Mouse (Mus musculus) ES-Bruce4 (cell line): Measurements from ENCODE around the gene Fbn1. TPM values are rescaled to one million over a fixed set of nuclear protein-coding genes. Genes with fewer than 3 reads are reported as not detected.

Experiments
- H3K27ac ChIP-seq: 2 replicates; pipeline ENCODE4 v1.5.1; 2012; ENCODE audit warnings: low read length, inconsistent platforms; ENCODE audit not compliant: insufficient read depth
- H3K27me3 ChIP-seq: 2 replicates; pipeline ENCODE4 v1.6.1; 2012; ENCODE audit warnings: mild to moderate bottlenecking, low read length, inconsistent platforms; ENCODE audit not compliant: control insufficient read depth, poor library complexity, insufficient read depth, severe bottlenecking
- H3K36me3 ChIP-seq: 2 replicates; pipeline ENCODE4 v1.6.1; 2012; ENCODE audit warnings: inconsistent platforms, mild to moderate bottlenecking, low read length, moderate library complexity; ENCODE audit not compliant: control insufficient read depth, poor library complexity, insufficient read depth, severe bottlenecking
- H3K4me1 ChIP-seq: one replicate; pipeline ENCODE4 v1.8.1; 2011; ENCODE audit warnings: low read length; ENCODE audit not compliant: control insufficient read depth, insufficient read depth
- H3K4me3 ChIP-seq: 2 replicates; pipeline ENCODE4 v1.5.1; 2011; ENCODE audit warnings: low read depth, mild to moderate bottlenecking, low read length
- H3K9ac ChIP-seq: 2 replicates; pipeline ENCODE4 v1.6.1; 2012; ENCODE audit warnings: low read depth, mild to moderate bottlenecking, inconsistent platforms; ENCODE audit not compliant: poor library complexity, severe bottlenecking
- H3K9me3 ChIP-seq: replicated peaks from 2 replicates; pipeline ENCODE4 v1.6.1; 2012; ENCODE audit warnings: mild to moderate bottlenecking, low read length, inconsistent platforms; ENCODE audit not compliant: control insufficient read depth, poor library complexity, insufficient read depth, severe bottlenecking
- CTCF ChIP-seq: IDR thresholded peaks from one replicate; pipeline ENCODE4 v1.8.1; 2011; ENCODE audit warnings: low read depth, low read length
- EP300 ChIP-seq: IDR thresholded peaks from 2 replicates; pipeline ENCODE4 v1.6.1; 2011; ENCODE audit warnings: low read depth, low read length; ENCODE audit not compliant: insufficient read depth
- POLR2A ChIP-seq: IDR thresholded peaks from one replicate; pipeline ENCODE4 v1.8.1; 2011; ENCODE audit warnings: low read length; ENCODE audit not compliant: insufficient read depth
- polyA plus RNA-seq: library from polyadenylated mRNA; stranded (reverse); fragments of >200 nt; gene quantifications from 2 replicates; pipeline ENCODE4 v1.2.4, GENCODE M21; 2011; ENCODE audit warnings: low read depth; ENCODE audit not compliant: missing spikeins, insufficient read depth, insufficient read length

The Fbn1 gene
- polyA plus RNA-seq, 1 experiment: 2.4 TPM

GRCm38 (mm10) chr2:125447274-125447898, 60.4 kb downstream of the Fbn1 start:
- H3K27ac ChIP-seq: no peak overlapping the region
- H3K4me3 ChIP-seq: no peak overlapping the region
- H3K4me1 ChIP-seq: no peaks in the 10 kb centered on the region
- no peak overlapping the region for H3K9ac ChIP-seq
- no peaks in the 10 kb centered on the region for H3K9me3 ChIP-seq
- no peaks in the 10 kb centered on the region for H3K27me3 ChIP-seq
- TF ChIP-seq EP300 (no peak), POLR2A (no peak), CTCF (no peak)
- H3K36me3 ChIP-seq: no peaks in the 10 kb centered on the region

GRCm38 (mm10) chr2:125438381-125438780, 69.4 kb downstream of the Fbn1 start:
- H3K9ac ChIP-seq: no peak overlapping the region
- H3K4me3 ChIP-seq: no peak overlapping the region
- no peak overlapping the region for H3K27ac ChIP-seq
- TF ChIP-seq EP300 (no peak), CTCF (no peak), POLR2A (no peak)
- H3K9me3 ChIP-seq: no peaks in the 10 kb centered on the region; the same call in 1 of the 2 replicates
- H3K36me3 ChIP-seq: no peaks in the 10 kb centered on the region
- no peaks in the 10 kb centered on the region for H3K27me3 ChIP-seq
- H3K4me1 ChIP-seq: no peaks in the 10 kb centered on the region

- Histone ChIP-seq H3K27me3 (no peaks in the 10 kb centered on the region), H3K4me1 (no peaks in the 10 kb centered on the region), H3K9me3 (no peaks in the 10 kb centered on the region; the same call in 1 of the 2 replicates), H3K36me3 (no peaks in the 10 kb centered on the region), H3K27ac (no peak overlapping the region), H3K9ac (no peak overlapping the region), H3K4me3 (no peak overlapping the region)
- TF ChIP-seq CTCF: no peak
- TF ChIP-seq EP300: no peak
- no peak for TF ChIP-seq POLR2A
Observed at GRCm38 (mm10) chr2:125436240-125436639, 71.6 kb downstream of the Fbn1 start.

DNA sequence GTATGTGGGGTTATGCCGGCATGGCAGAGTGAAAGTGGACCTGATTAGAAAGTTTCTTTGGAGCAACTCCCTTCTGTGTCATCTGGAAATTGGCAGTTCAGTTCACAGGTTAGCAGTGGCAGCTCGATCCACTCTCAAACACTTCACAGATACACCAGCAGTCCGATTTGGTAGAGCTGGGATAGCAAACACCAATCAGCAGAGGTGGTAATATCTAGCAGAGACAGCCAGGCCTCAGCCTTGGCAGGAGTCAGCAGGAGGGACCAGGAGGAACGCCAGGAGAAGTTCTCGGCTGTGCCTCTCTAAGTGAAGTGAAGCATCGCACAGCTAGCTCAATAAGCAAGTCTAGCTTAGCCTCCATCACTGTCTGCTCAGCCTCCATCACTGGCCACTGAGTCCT, 74.3 kb downstream of the Fbn1 start:
- H3K4me3 ChIP-seq: no peak overlapping the region
- no peaks in the 10 kb centered on the region; the same call in 1 of the 2 replicates for H3K9me3 ChIP-seq
- H3K27me3 ChIP-seq: no peaks in the 10 kb centered on the region
- H3K4me1 ChIP-seq: no peaks in the 10 kb centered on the region
- no peak overlapping the region for H3K9ac ChIP-seq
- H3K36me3 ChIP-seq: no peaks in the 10 kb centered on the region
- TF ChIP-seq POLR2A (no peak), EP300 (no peak), CTCF (no peak)
- no peak overlapping the region for H3K27ac ChIP-seq

- no peaks in the 10 kb centered on the region for H3K4me1 ChIP-seq
- no peaks in the 10 kb centered on the region; the same call in 1 of the 2 replicates for H3K27me3 ChIP-seq
- no peak overlapping the region for H3K27ac ChIP-seq
- no peak overlapping the region for H3K9ac ChIP-seq
- H3K36me3 ChIP-seq: no peaks in the 10 kb centered on the region
- no peak overlapping the region for H3K4me3 ChIP-seq
- TF ChIP-seq CTCF (no peak), POLR2A (no peak), EP300 (no peak)
- no peaks in the 10 kb centered on the region; the same call in 1 of the 2 replicates for H3K9me3 ChIP-seq
Observed at GRCm38 (mm10) chr2:125431491-125431890, 76.3 kb downstream of the Fbn1 start.

GRCm38 (mm10) chr2:125428811-125429438, 78.9 kb downstream of the Fbn1 start:
- H3K9ac ChIP-seq: no peak overlapping the region
- H3K4me1 ChIP-seq: no peaks in the 10 kb centered on the region
- no peak overlapping the region for H3K4me3 ChIP-seq
- no peak overlapping the region for H3K27ac ChIP-seq
- H3K36me3 ChIP-seq: no peaks in the 10 kb centered on the region
- H3K27me3 ChIP-seq: no peaks in the 10 kb centered on the region; the same call in 1 of the 2 replicates
- TF ChIP-seq POLR2A (no peak), EP300 (no peak), CTCF (no peak)
- H3K9me3 ChIP-seq: no peaks in the 10 kb centered on the region
